Mouse (Mus musculus) hindbrain, embryonic 15.5 days (tissue): ENCODE results near the gene Tmem62. TPM values are rescaled to one million over a fixed set of nuclear protein-coding genes. Genes with fewer than 3 reads are reported as not detected.

Experiments used
- ATAC-seq: fragments of 200-750 bp; cut with Nextera tagmentation; 2 replicates; pipeline ENCODE4 v1.8.0; 2017; ENCODE audit warnings: low read depth, moderate number of reproducible peaks, moderate TSS enrichment; ENCODE audit not compliant: low FRiP score
- H3K27ac ChIP-seq: fragments of 300-500 bp; sonication (generic); replicated peaks from 2 replicates; pipeline ENCODE4 v1.5.1; 2015; ENCODE audit warnings: mild to moderate bottlenecking, inconsistent platforms
- H3K27me3 ChIP-seq: fragments of 300-500 bp; sonication (generic); 2 replicates; pipeline ENCODE4 v1.6.1; 2015; ENCODE audit warnings: control low read depth, inconsistent platforms
- H3K36me3 ChIP-seq: fragments of 300-500 bp; sonication (generic); 2 replicates; pipeline ENCODE4 v1.6.1; 2015; ENCODE audit warnings: control low read depth, inconsistent platforms
- H3K4me1 ChIP-seq: fragments of 300-500 bp; sonication (generic); replicated peaks from 2 replicates; pipeline ENCODE4 v1.6.1; 2015; ENCODE audit warnings: control low read depth, inconsistent platforms
- H3K4me2 ChIP-seq: fragments of 300-500 bp; sonication (generic); 2 replicates; pipeline ENCODE4 v1.6.1; 2015; ENCODE audit warnings: moderate library complexity, mild to moderate bottlenecking, inconsistent platforms
- H3K4me3 ChIP-seq: fragments of 300-500 bp; sonication (generic); 2 replicates; pipeline ENCODE4 v1.5.1; 2015; ENCODE audit warnings: mild to moderate bottlenecking, inconsistent platforms
- H3K9ac ChIP-seq: fragments of 300-500 bp; sonication (generic); 2 replicates; pipeline ENCODE4 v1.6.1; 2015; ENCODE audit warnings: inconsistent platforms
- H3K9me3 ChIP-seq: fragments of 300-500 bp; sonication (generic); 2 replicates; pipeline ENCODE4 v1.6.1; 2016; ENCODE audit warnings: control low read depth, inconsistent platforms
- WGBS: fragments of 180-500 bp; shearing (Covaris S2); methylation state at CpG from one replicate; pipeline ENCODE4 v1.1.7; 2015; 5-methylcytosine and 5-hydroxymethylcytosine counted together
- polyA plus RNA-seq: library from polyadenylated mRNA; unstranded; fragments of >200 nt; fragmentation: Nextera tagmentation; extraction: Ambion mirVana; gene quantifications from 2 replicates; pipeline ENCODE4 v1.2.1, GENCODE M21; 2015

The Tmem62 gene
- polyA plus RNA-seq: 12.4 and 14.1 TPM in 2 replicates

DNA sequence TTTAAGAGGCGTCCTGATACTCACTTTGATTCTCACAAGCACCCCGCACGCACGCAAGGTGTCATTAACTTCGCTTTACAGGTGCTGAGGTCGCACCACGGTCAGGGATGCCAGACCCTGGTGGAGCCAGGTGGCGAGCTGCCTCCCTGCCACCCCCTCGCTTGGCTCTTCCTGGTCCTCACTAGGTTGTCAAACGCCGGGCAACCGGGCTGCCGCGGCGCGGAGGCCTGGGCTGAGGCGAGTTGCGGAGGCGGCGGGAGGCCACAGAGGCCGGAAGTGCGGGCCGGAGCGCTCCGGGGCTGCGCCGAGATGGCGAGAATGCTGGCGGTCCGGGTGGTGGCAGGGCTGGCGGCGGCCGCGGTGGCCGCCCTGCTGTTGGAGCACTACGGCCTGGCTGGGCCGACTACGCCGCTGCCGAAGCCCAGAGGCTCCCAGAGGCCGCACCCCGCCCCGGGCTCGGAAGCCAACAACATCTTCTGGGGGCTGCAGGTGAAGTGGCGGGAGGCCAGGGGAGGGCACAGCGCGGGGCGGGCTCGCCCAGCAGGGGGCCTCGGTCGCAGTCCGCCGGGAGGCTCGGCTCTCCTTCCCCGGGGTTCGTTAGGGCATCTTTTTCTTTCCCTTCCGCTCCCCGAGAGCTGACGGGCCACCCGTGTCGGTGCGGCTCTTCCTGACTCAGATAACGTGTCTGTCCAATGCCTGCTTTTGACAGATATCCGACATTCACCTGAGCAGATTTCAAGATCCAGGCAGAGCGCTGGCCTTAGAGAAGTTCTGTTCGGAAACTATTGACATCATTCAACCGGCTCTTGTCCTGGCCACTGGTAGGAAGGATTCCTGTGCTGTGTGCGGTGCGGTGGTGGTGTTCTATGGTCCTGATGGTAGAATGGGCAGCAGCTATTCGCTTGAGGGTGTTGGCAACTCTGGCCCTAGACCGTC lies at the start of gene Tmem62:
Tmem62 (plus strand) TSS at position 28 of the 936 bp plus-strand sequence.
- Histone ChIP-seq H3K9me3 (no peaks in the 10 kb centered on the region), H3K4me2 (peak within 1 kb of the TSS; percentile 93), H3K9ac (peak within 1 kb of the TSS; percentile 88), H3K4me3 (peak within 1 kb of the TSS; percentile 79), H3K4me1 (peaks cover 13% of the 10 kb centered on the region), H3K36me3 (0 out of 2 replicates have a peak, but pooled peaks cover 9% of the 10 kb centered on the region), H3K27ac (peak within 1 kb of the TSS; percentile 89), H3K27me3 (no peaks in the 10 kb centered on the region)
- ATAC-seq: peak; percentile 83
- WGBS: under 1% methylated on average over 67 of the region's 71 CpGs

GRCm38 (mm10) chr2:120933038-120933437 lies 43.8 kb upstream of the Tmem62 start:
- H3K27ac ChIP-seq: no peak overlapping the region
- no peak overlapping the region for H3K9ac ChIP-seq
- H3K4me1 ChIP-seq: no peaks in the 10 kb centered on the region
- H3K4me2 ChIP-seq: no peak overlapping the region
- ATAC-seq: no peak
- H3K9me3 ChIP-seq: no peaks in the 10 kb centered on the region
- 93% methylated on average over 3 of the region's 3 CpGs for WGBS
- H3K36me3 ChIP-seq: peaks cover 62% of the 10 kb centered on the region
- H3K27me3 ChIP-seq: no peaks in the 10 kb centered on the region
- no peak overlapping the region for H3K4me3 ChIP-seq

- no peak for ATAC-seq
- Histone ChIP-seq H3K9ac (no peak overlapping the region), H3K4me1 (no peaks in the 10 kb centered on the region), H3K36me3 (peaks cover 49% of the 10 kb centered on the region), H3K4me2 (no peak overlapping the region), H3K27me3 (no peaks in the 10 kb centered on the region), H3K4me3 (no peak overlapping the region), H3K9me3 (no peaks in the 10 kb centered on the region), H3K27ac (no peak overlapping the region)
- WGBS: 75% methylated on average over 5 of the region's 5 CpGs
These were observed 25.6 kb upstream of the Tmem62 start for GRCm38 (mm10) chr2:120951208-120951607.

GRCm38 (mm10) chr2:120952176-120952938 lies 24.5 kb upstream of the Tmem62 start:
- 82% methylated on average over 2 of the region's 2 CpGs for WGBS
- no peak overlapping the region for H3K4me3 ChIP-seq

DNA sequence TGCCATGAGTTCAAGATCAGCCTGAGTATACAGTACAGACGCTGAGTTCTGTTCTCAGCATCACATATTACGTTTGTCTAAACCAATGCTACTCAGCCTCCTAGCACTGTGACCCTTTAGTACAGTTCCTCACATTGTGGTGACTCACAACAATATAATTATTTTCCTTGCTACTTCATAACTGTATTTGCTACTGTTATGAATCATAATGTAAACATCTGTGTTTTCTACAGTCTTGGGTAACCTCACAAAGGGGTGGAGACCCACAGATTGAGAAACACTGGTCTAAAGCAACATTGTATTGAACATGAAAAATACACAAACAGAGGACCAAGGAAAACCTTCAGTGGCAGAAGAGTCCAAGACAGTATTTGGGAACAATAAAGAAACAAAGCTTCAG lies 17.5 kb upstream of the Tmem62 start:
- no peak overlapping the region for H3K4me3 ChIP-seq
- no peaks in the 10 kb centered on the region for H3K9me3 ChIP-seq
- 93% methylated on average over 2 of the region's 2 CpGs for WGBS

More at GRCm38 (mm10) chr2:120952176-120952938, 24.5 kb upstream of the Tmem62 start:
- H3K36me3 ChIP-seq: peaks cover 39% of the 10 kb centered on the region
- H3K27me3 ChIP-seq: no peaks in the 10 kb centered on the region
- no peaks in the 10 kb centered on the region for H3K4me1 ChIP-seq
- no peak overlapping the region for H3K9ac ChIP-seq
- H3K4me2 ChIP-seq: no peak overlapping the region
- H3K9me3 ChIP-seq: no peaks in the 10 kb centered on the region
- ATAC-seq: no peak
- H3K27ac ChIP-seq: no peak overlapping the region

DNA sequence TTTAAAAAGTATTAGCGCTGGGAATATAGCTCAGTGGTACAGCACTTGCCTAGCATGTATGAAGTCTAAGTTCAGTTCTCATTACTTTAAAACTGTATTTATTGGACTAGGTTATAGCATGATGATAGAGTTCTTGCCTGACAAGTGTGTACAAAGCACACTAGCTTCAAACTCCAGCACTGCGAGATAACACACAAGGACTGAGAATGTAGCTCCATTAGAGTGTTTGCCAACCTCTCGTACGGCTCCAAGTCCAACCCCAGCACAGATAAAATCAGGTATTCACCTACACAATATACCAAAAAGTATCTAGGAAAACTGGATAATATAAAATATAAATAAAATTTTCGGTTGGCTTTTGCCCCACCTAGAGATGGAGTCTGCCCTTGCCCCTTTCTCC lies 17.0 kb upstream of the Tmem62 start:
- no peak overlapping the region for H3K4me3 ChIP-seq
- no peaks in the 10 kb centered on the region for H3K27me3 ChIP-seq
- H3K27ac ChIP-seq: no peak overlapping the region
- no peak overlapping the region for H3K9ac ChIP-seq
- no peak for ATAC-seq
- no peaks in the 10 kb centered on the region for H3K9me3 ChIP-seq
- H3K4me1 ChIP-seq: no peaks in the 10 kb centered on the region
- 95% methylated on average over 5 of the region's 5 CpGs for WGBS
- no peak overlapping the region for H3K4me2 ChIP-seq
- H3K36me3 ChIP-seq: peaks cover 6% of the 10 kb centered on the region; the same call in 1 of the 2 replicates

More for the DNA sequence above, 17.5 kb upstream of the Tmem62 start:
- H3K27me3 ChIP-seq: no peaks in the 10 kb centered on the region
- H3K4me1 ChIP-seq: no peaks in the 10 kb centered on the region
- no peak overlapping the region for H3K4me2 ChIP-seq
- no peak overlapping the region for H3K27ac ChIP-seq
- no peak overlapping the region for H3K9ac ChIP-seq
- ATAC-seq: no peak
- H3K36me3 ChIP-seq: peaks cover 8% of the 10 kb centered on the region; the same call in 1 of the 2 replicates

GRCm38 (mm10) chr2:120960261-120960660 lies 16.6 kb upstream of the Tmem62 start:
- no peak overlapping the region for H3K4me2 ChIP-seq
- H3K36me3 ChIP-seq: peaks cover 6% of the 10 kb centered on the region; the same call in 1 of the 2 replicates
- no peak for ATAC-seq
- no peak overlapping the region for H3K27ac ChIP-seq
- H3K4me3 ChIP-seq: no peak overlapping the region
- no peaks in the 10 kb centered on the region for H3K9me3 ChIP-seq
- H3K27me3 ChIP-seq: no peaks in the 10 kb centered on the region
- 92% methylated on average over 1 of the region's 1 CpGs for WGBS
- H3K4me1 ChIP-seq: no peaks in the 10 kb centered on the region
- H3K9ac ChIP-seq: no peak overlapping the region

DNA sequence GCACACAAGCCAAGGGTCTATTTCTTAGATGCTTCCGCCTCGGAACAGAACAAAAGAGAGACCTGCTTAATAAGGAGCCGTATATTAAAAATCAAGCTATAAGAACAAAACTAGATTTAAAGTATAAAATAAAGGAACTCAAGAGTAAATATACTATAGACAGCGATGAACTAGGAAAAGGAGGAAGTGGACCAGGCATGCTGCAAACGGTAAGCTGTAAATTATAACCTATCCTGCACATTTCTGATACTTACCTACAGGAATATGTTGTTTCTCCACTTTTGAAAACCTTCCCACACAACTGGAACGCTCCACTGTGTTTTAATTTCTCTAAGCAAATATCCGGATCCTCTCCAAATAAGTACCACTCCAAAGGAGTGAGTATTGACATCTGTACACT lies 13.7 kb upstream of the Tmem62 start:
- Histone ChIP-seq H3K27me3 (no peaks in the 10 kb centered on the region), H3K36me3 (peaks cover 6% of the 10 kb centered on the region; the same call in 1 of the 2 replicates), H3K9ac (no peak overlapping the region), H3K9me3 (no peaks in the 10 kb centered on the region), H3K4me3 (no peak overlapping the region), H3K4me2 (no peak overlapping the region), H3K27ac (no peak overlapping the region), H3K4me1 (peaks cover 5% of the 10 kb centered on the region; the same call in 1 of the 2 replicates)
- no peak for ATAC-seq
- WGBS: 95% methylated on average over 7 of the region's 7 CpGs

- Histone ChIP-seq H3K36me3 (no peaks in the 10 kb centered on the region; the same call in 1 of the 2 replicates), H3K4me1 (peaks cover 19% of the 10 kb centered on the region), H3K9ac (no peak overlapping the region), H3K27ac (no peak overlapping the region), H3K4me2 (no peak overlapping the region), H3K9me3 (no peaks in the 10 kb centered on the region), H3K27me3 (no peaks in the 10 kb centered on the region), H3K4me3 (no peak overlapping the region)
- WGBS: 91% methylated on average over 3 of the region's 3 CpGs
- ATAC-seq: no peak
These were observed 11.3 kb upstream of the Tmem62 start for GRCm38 (mm10) chr2:120965486-120965885.

DNA sequence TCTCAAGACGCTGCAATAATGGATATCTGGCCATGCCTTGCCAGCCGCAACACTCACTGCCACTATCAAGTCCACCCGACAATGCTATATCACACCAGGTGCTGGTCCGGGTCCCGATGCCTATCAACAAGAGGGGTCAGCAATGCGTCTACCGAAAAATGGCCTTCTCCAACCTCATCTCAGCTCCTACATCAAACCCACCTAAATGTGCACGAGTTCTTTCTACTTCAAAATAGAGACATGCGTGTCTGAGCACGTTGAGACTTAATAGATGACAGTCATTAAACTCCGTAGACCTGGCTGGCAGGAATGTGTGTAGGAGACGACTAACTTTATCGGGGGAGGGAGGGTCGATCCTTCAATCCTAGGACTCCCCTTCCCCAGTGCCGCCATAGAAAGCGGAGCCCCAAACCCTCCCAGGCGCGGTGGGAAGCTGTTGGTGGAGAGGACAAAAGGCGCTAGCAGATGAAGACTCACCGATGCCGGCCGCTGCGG lies 6.7 kb upstream of the Tmem62 start:
- Histone ChIP-seq H3K27ac (peak overlapping the region; percentile 88), H3K9me3 (no peaks in the 10 kb centered on the region), H3K27me3 (no peaks in the 10 kb centered on the region), H3K4me3 (peak overlapping the region; percentile 73), H3K9ac (peak overlapping the region; percentile 80), H3K4me1 (peaks cover 28% of the 10 kb centered on the region), H3K36me3 (no peaks in the 10 kb centered on the region), H3K4me2 (peak overlapping the region; percentile 61)
- ATAC-seq: peak; percentile 39; the same call in 1 of the 2 replicates
- WGBS: under 1% methylated on average over 23 of the region's 23 CpGs

GRCm38 (mm10) chr2:120970559-120971080 lies 6.2 kb upstream of the Tmem62 start, which contains the start of gene Ubr1:
Gene Ubr1 (minus strand): TSS chr2:120970715.
- Histone ChIP-seq H3K27ac (peak within 1 kb of the TSS; percentile 88), H3K9me3 (no peaks in the 10 kb centered on the region), H3K9ac (peak within 1 kb of the TSS; percentile 80), H3K4me1 (peaks cover 28% of the 10 kb centered on the region), H3K27me3 (no peaks in the 10 kb centered on the region), H3K36me3 (no peaks in the 10 kb centered on the region), H3K4me3 (peak within 1 kb of the TSS; percentile 73), H3K4me2 (peak within 1 kb of the TSS; percentile 61)
- under 1% methylated on average over 39 of the region's 39 CpGs for WGBS
- peak; percentile 93 for ATAC-seq
